Mouse (Mus musculus) hematopoietic stem cell, adult 5-6 weeks (primary cell): Measurements from ENCODE around the gene Hapln2. TPM values are rescaled to one million over a fixed set of nuclear protein-coding genes. Genes with fewer than 3 reads are reported as not detected.

Source experiments
- ATAC-seq, 2 experiments: fragments of 125-278 bp in 1 of 2; replicated peaks in 1 of 2; 2 replicates each; pipeline ENCODE4 v1.8.0; 2016 to 2017; ENCODE audit warnings: inconsistent platforms in 2 of 2, mild to moderate bottlenecking in 2 of 2, moderate number of reproducible peaks in 2 of 2, low read depth in 1 of 2, moderate TSS enrichment in 1 of 2; ENCODE audit not compliant: low FRiP score in 2 of 2, poor library complexity in 2 of 2, severe bottlenecking in 2 of 2, insufficient read depth in 1 of 2, low TSS enrichment in 1 of 2
- total RNA-seq: library from RNA; stranded (forward); fragments of 172-1452, 232-1000 nt; gene quantifications from 2 replicates; pipeline ENCODE4 v1.2.3, GENCODE M21; 2017

Gene Hapln2
- total RNA-seq, 1 experiment from 2014 or later: not detected

DNA sequence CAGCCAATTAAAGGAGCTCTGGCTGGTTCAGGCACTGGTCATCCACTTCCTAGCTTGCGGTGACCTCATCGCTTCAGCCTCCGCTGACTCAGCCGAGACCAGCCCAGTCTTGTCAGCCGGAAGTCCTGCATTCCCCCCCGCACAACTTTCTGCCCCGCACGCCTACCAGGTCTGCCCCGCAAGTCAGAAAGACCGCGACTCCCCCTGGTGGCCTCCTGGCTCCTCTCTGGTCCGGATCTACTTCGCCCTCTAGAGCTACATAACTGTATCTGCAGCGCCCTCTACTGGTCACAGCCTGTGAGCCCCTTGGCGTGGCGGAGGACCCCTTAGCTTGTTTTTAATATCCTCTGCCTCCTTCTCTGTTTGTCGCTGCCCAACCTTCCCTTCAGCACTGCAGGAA lies 40.5 kb downstream of the Hapln2 start:
- ATAC-seq: peak; percentile 77 to 84

DNA sequence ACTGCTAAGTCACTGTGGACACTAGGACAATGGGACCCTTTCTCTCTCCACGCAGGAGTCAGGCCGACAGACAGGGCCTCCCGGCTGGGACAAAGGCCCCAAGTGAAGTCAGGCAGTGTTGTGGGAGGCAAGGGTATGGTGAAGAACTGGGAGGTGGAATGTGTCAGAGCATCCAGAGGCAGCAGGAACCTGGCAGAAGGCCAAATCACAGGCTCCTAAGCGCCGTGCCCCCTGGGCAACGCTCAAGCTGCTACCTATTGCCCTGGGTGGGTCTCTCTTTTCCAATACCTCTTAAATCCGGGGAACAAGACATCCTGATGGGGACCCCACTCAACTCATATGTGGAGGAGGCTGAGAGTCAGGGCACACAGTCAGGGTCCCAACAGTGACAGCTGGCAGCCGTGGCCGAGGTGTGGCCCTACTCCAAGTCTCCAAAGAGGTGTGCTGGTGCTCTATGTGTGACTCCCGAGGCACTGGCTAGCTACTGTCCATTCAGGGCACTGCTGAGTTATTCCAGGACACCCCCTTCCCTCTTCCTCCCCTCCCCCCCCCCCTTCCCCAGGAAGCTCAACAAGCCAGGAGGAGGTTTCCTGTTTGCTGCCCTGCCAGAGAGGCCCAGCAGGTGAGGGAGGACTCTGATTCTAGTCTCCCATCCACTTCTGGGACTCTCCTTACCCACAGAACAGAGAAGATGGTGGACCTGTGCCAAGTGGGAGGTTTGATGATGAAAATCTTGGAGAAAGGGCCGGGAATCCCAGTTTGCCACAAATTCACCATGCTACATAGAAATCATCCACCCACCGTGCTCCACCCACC lies 41.7 kb downstream of the Hapln2 start:
- ATAC-seq: no peak

DNA sequence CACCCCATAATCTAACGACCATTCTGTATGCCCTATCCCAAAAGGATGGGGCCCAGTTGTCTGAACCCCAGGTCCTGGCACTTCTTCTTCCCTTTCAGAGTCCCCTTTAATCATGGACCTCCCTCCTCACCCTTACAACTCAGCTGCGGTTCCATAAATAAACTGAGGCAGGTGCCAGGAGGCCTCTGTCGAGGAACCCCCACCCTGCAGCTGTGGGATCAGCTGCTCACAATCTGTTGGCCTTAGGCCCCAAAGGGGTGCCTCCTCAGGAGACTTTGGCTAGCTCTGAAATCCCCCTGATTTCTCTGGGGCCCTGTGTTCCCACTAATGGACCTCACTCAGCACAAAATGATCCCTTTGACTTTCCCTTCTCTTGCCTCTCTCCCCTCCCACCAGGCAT lies 43.3 kb downstream of the Hapln2 start:
- no peak for ATAC-seq

DNA sequence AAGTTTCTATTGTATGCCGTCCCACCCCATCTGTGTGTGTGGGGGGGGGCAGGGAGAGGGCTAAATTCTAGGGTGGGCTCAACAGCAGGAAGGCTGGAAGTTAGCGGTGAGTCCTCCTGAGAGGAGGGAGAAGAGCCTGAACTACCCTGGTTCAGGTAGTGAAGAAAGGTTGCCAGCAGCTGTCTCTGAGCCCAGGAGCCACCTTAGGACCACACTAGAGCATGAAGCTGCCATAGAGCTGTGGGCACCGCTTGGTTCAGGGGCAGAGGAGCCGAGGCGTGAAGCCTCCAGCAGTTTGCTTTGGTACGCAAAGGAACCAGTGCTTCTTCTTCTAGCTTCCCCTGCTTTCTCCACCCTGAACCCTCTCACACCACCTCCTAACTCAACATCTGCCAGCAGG lies 43.8 kb downstream of the Hapln2 start:
- ATAC-seq: no peak

DNA sequence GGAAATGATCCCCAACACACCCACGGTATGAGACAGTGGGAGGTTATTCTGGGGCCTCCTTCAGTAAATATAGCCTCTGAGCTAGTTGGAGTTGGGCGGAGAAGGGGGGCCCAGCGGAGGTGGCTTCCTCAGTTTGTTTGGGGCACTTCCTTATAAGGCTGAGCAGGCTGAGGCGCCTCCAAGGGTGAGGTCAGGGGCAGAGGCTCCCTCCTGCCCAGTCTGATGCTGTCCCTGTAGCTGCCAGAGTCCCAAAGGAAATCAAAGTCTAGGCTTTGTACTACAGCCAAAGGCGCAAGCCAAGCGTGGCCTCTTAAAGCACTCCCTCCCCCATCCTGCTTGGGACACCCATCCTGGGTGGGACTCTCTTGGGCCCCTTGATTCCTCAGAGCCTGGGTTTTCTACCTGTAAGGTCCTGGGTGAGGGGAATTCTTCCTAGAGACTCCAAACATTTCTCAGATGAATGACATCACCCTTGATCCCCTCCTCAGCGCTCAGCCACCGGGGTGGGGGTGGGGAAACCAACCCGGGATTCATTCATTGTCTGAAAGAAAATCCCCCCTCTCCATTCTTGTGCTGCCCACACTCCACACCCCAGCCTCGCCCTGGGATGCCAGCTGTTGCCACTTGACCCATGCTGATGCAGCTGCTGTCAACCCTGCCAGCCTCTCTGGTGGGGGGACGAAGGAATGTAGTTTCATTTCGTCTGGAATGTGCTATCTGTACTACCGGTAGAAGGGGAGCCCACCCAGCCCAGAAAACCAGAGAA lies 44.4 kb downstream of the Hapln2 start:
- peak; percentile 40 to 61; a peak in 3 of 4 replicates for ATAC-seq

DNA sequence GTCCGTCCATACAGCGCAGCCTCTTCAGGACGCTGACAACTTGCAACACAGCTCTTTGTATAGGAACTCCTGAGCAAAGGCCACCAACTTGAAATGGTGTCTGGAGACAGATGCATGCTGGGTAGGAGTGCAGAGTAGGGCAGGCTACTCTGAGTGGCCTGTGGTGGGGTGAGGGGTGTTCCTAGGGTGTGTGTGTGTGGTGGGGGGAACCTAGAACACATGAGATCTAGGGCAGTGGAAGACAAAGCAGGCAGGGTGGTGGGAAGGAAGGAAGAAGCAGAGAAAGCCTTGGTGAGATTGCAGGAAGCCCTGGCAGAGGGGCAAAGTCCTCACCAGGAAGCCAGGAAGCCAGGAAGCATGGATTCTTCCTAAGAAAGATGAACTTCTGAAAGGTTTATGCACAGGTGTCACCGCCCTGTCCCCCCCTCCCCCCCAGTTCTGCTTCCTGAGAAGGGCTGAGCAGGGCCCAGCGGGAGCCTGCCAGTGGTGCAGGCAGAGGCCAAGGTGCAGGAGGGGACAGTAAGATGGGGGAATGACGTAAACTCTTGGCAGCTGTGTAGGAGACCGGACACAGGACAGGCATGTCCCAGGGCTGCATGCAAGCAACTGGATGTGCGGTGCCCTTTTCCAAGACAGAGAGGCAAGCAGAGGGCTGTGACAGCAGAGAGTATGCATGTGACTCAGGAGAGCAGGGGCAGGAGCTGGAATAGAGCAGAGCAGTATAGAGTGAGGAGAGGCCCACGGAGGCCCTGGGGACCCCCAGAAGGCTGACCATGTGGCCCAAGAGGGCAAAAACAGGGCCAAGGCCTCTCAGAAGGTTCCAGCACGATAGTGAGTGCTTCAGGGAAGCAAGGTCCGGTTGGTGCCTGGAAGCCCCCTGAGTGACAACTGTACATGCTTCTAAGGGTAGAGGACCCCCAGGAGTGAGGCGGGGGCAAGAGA lies 45.2 kb downstream of the Hapln2 start:
- ATAC-seq: 0 out of 4 replicates have a peak, but pooled peaks of 1 of the 2 experiments have one; percentile 1

DNA sequence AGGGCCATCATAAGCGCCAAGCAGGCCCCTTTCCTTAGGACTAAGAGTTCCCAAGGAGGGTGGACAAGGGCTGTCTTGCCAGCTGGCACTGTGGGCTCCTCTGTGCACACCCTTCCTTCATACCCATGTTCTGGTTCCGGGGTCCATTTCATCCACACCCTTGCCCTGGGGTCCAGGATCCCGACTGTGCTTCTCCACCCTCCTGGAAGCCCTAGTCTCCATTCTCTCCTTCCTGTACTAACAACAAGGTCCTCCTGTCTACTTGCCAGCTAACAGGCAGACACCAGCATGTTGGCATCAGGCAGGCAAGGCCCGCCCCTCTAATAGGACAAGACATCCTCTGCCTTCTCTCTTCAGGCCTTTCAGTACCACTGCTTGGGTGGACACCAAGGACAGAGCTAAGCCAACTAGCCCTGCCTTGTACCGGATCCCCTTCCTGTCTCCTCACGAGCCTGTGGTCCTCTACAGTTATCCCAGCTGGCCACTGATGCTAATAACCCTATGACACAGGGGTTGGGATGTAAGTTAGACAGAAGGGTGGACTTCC lies 46.1 kb downstream of the Hapln2 start:
- ATAC-seq: no peak

DNA sequence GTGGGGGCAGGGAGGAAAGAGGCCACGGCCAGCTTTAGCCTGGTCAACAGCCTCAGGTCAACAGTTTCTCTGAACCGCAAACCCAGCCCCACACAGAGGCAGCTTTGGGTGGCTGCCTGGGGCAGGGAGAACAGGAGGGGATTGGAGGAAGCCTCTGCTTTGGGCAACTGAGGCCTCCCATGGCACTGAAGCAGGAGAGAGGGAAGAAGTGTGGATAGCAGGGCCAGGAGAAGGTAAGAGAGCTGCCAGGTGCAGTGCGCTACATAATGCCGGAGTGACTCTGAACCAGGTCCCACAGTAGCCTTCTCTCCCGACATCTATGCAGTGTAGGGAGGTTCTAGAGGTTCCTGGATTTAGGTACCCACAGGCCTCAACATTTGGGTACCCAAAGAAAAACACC lies 46.7 kb downstream of the Hapln2 start:
- no peak for ATAC-seq

DNA sequence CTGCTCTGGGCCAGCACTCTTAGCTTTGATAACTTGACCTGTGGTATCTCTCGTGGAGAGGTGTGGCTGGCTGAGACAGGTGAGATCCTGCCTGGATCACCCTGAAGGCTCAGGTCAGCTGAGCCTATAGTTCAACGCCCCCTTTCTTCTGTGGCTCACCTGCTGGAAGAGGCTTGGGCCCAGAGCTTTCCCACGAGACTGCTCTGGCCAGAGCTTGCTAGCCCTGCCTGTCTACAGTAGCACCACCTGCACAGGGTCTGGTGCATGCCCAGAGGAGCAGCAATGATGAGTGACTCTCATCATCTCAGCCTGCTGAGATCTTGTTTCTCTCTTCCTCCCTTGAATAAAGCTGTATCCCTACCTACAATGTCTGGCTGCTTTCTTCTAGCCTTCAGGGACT lies 47.3 kb downstream of the Hapln2 start:
- no peak for ATAC-seq

DNA sequence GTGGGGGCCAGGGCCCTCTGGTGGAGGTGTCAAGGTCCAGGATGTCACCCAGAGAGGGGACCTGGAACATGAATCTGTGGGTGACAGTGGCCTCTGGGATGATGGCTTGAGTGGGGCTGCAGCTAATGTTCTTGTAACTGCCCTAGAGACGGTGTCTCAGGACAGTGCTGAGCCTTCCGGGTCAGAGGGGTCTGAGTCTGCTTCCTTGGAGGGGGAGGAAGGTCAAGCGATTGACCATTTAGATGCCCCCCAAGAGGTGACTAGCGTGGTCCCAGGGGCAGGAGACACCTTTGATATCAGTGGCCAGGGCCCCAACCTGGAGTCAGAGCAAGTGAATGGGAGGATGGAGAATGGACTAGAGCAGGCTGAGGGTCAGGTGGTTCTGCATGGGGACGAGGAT lies 47.9 kb downstream of the Hapln2 start:
- no peak for ATAC-seq

DNA sequence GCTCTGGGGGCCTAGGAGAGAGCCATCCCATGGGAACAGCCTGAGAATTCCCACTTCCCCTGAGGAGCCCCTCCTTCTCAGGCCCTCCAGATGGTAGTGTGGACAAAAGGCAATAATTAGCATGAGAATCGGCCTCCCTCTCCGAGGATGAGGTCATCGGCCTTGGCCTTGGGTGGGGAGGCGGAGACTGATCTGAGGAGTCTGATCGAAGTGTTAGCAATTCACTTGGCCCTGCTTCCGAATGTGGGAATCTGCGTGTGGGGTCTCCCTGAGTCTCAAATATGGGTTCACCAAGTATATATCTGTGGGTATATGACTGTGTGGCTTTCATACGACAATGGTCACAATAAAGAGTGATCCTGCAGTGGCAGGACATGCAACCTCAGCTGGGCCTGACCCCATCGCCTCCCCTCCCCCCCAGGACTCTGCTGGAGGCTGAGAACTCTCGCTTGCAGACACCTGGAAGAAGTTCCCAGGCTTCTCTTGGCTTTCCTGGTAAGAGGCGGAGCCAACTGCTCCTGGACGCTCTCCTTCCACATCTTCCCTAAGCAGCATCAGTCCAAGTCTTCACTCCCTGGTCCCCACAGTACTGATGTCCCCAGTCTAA lies 52.9 kb downstream of the Hapln2 start:
- ATAC-seq: no peak

DNA sequence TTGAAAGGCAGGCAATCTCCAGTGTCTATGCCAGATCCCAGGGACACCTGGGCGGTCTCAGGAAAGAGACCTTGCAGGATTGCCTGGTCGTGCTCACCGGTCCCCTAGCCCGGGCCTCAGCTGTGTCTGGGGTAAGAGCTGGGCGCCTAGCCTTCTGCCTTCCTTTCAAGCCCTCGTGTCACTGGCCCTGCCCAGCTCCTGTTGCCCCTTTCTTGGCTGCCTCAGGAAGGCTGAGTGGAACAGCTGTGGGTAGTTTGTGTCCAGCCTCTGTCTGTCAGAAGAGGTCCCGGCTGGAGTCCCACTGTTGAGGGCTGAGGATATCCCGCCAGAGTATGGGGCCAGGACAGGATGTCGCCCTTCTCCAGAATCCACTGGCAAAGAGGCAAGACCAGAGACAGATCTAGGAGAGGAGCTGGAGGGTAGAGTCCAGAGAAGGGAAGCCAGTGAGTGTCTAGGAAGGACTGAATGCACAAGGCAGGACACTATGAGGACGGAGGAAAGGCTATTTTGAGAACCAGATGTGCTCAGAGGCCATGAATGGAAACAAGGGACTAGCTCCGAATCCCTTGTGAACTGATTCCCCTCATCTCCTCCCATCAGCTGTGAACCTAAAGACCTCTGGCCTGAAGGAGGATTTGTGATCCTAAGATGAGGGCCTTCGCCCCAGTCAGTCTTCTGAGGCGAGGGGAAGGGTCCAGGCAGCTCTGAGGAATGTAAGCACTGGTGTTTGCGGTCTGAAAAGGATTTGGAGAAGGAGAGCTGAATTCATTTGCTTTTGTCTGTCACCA lies 53.6 kb downstream of the Hapln2 start:
- ATAC-seq: no peak

DNA sequence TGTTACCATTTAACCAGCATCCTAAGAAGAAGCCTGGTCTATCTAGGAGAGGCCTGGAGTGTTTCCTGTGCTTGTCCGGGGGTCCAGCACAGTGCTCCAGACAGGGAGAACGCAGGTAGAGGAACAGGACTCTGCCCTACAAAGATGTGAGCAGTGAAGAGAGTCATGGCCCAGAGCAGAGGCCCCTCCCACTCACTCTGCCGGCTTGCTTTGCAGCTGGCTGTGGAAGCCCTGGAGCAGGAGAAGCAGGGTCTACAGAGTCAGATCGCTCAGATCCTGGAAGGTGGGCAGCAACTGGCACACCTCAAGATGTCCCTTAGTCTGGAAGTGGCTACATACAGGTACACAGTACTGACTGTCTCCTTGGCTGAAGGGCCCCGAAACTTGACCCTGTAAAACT lies 54.6 kb downstream of the Hapln2 start:
- ATAC-seq: no peak

DNA sequence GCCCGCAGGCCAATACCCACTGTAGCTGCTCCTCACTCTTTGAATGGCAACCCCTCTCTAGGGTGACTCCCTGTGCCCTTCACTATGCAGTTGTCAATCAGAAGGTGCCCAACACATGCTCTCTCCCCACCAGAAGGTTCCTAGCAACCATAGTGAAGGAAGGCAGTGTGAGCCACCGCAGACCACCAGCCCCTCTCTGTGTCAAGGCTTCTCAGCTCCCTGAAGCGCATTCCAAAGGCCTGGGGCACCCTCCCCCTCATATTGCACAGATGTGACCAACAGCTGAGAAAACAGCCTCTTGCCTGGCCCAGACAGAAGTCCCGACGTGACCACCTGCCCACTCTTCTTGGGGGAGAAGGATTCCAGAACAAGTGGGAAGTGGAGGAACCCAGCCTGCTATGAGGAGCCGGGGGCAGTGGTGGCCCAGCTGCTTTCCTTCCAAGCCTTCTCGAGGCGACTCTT lies 55.1 kb downstream of the Hapln2 start:
- ATAC-seq: no peak
